Mouse (Mus musculus): ENCODE data around the gene Abcg8.

- TF ChIP-seq CTCF (IDR thresholded peaks at IDR 0.05; ENCODE audit: low read depth, low read length) (no peak), POLR2A (IDR thresholded peaks at IDR 0.05; ENCODE audit: extremely low read depth, insufficient read depth, low read length) (no peak)
Measured at GRCm38 (mm10) chr17:84656653-84657421, 19.3 kb upstream of the Abcg8 start.

All from liver, adult 2 months (tissue).